Mouse (Mus musculus) 3134 (cell line): ENCODE measurements around the gene Nsrp1.

Experiments used
- DNase-seq: peaks from one replicate; pipeline ENCODE4 v3.0.0-alpha.2; 2011; ENCODE audit warnings: low spot score; ENCODE audit not compliant: insufficient read length; ENCODE audit errors: extremely low read depth

The Nsrp1 gene

GRCm38 (mm10) chr11:77061951-77062350 lies 16.3 kb downstream of the Nsrp1 start:
- peak; percentile 12 for DNase-seq

GRCm38 (mm10) chr11:77042816-77043215 lies 35.4 kb downstream of the Nsrp1 start:
- no peak for DNase-seq

- no peak for DNase-seq
Observed at GRCm38 (mm10) chr11:77041891-77042290, 36.3 kb downstream of the Nsrp1 start.

- no peak for DNase-seq
Observed at GRCm38 (mm10) chr11:77031151-77031934, 46.9 kb downstream of the Nsrp1 start.

GRCm38 (mm10) chr11:77028157-77028556 lies 50.1 kb downstream of the Nsrp1 start:
- no peak for DNase-seq

GRCm38 (mm10) chr11:77026559-77026958 lies 51.7 kb downstream of the Nsrp1 start:
- no peak for DNase-seq

GRCm38 (mm10) chr11:77021749-77022396 lies 56.4 kb downstream of the Nsrp1 start:
- DNase-seq: no peak

- no peak for DNase-seq
Observed at GRCm38 (mm10) chr11:77019539-77019938, 58.7 kb downstream of the Nsrp1 start.

- no peak for DNase-seq
Observed at GRCm38 (mm10) chr11:77018046-77018445, 60.2 kb downstream of the Nsrp1 start.

GRCm38 (mm10) chr11:77010762-77011475 lies 67.3 kb downstream of the Nsrp1 start:
- DNase-seq: no peak

- no peak for DNase-seq
Observed at GRCm38 (mm10) chr11:77009069-77010025, 68.9 kb downstream of the Nsrp1 start.

- DNase-seq: no peak
Observed at GRCm38 (mm10) chr11:77006616-77007015, 71.6 kb downstream of the Nsrp1 start.

GRCm38 (mm10) chr11:77005881-77006280 lies 72.4 kb downstream of the Nsrp1 start:
- DNase-seq: peak; percentile 37

- DNase-seq: peak; percentile 33
Observed at GRCm38 (mm10) chr11:77002361-77002760, 75.9 kb downstream of the Nsrp1 start.

GRCm38 (mm10) chr11:77000741-77001140 lies 77.5 kb downstream of the Nsrp1 start:
- DNase-seq: no peak

GRCm38 (mm10) chr11:76998705-76999226 lies 79.5 kb downstream of the Nsrp1 start:
- DNase-seq: no peak

GRCm38 (mm10) chr11:76997916-76998704 lies 80.1 kb downstream of the Nsrp1 start, which contains the start of gene Slc6a4:
Gene Slc6a4, plus strand, starts transcription at chr11:76998603.
- peak; percentile 28 for DNase-seq

GRCm38 (mm10) chr11:76997305-76997704 lies 80.9 kb downstream of the Nsrp1 start:
- DNase-seq: peak; percentile 78

- DNase-seq: no peak
Observed at GRCm38 (mm10) chr11:76995966-76996672, 82.1 kb downstream of the Nsrp1 start.
